Mouse (Mus musculus) spleen, adult 2 months (tissue): ENCODE measurements around the gene H2-M5.

Source experiments
- CTCF ChIP-seq: fragments of 200-500 bp; IDR thresholded peaks from 2 replicates; pipeline ENCODE4 v1.5.1; 2011; ENCODE audit warnings: mild to moderate bottlenecking, inconsistent platforms; ENCODE audit not compliant: insufficient read depth, insufficient read length, insufficient replicate concordance; ENCODE audit errors: extremely low read depth
- POLR2A ChIP-seq: fragments of 200-500 bp; IDR thresholded peaks from 2 replicates; pipeline ENCODE4 v1.6.1; 2011; ENCODE audit warnings: low read depth, low read length, inconsistent platforms

DNA sequence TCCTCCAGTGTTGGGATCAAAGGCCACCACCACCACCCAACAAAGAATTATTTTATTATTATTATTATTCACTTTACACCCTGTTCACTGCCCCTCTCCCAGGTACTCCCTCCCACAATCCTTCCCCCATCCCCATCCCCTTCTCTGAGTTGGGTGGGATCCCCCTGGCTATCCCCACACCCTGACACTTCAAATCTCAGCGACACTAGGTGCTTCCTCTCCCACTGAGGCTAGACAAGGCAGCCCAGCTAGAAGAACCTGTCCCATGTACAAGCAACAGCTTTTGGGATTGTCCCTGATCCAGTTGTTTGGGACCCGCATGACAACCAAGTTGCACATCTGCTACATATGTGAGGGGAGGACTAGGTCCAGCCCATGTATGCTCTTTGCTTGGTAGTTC is 36.7 kb downstream of the H2-M5 start:
- TF ChIP-seq CTCF (no peak), POLR2A (no peak)
